8 mouse cellular contexts compared by ENCODE assay signal in the genomic region with DNA sequence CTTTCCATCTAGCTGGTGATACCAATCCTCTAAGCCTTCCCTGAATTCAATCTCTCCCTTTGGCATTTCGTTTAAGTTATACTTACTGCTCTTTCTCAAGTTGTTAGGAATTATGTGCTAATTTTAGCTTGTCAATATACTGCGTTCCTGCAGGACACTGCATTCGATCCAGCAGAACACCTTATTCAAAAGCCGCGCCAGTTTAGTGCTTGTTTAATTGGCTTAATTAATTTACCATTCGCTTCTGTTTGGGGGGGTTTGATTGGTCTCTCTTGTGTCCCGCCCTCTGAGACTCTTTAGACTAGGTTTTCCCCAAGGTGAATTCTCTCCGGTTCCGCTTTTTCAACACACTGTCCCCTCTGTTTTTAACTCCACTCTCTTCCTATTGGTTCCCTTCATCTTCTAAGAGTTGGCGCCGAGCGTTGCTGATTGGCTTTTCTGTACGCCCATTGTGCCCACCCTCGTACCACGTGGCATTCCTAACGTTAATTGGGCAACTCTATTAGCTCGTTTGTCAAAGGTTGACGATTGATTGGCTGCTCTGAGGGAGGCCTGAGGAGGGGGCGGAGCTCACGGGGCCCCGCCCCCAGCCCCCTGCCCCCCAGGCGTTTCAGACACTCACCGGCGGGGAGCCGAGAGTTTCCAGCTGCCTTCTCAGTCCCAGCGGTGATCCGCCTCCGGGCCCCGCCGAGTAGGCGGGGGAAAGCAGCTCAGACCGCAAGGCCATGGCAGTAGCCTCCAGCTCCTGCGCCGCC. TPM values are rescaled to one million over a fixed set of nuclear protein-coding genes. Genes with fewer than 3 reads are reported as not detected.
DNase-seq lines count a peak whose midpoint lies in the region; ATAC-seq and TF ChIP-seq lines count a peak whose summit lies in the region.

A gene (plus strand): TSS at position 606 of the 755 bp plus-strand sequence.

- H3K36me3 ChIP-seq in hindbrain, embryonic 10.5 days, result peaks cover 11% of the 10 kb centered on the region
- no peaks in the 10 kb centered on the region for H3K36me3 ChIP-seq in lung, postnatal 0 days (ENCODE audit: insufficient read depth, low read length)

- H3K27me3 ChIP-seq in hindbrain, embryonic 10.5 days (ENCODE audit: insufficient read depth, poor library complexity, severe bottlenecking), result peaks cover 14% of the 10 kb centered on the region
- H3K27me3 ChIP-seq in lung, postnatal 0 days (replicated peaks; ENCODE audit: insufficient read depth, low read length), result no peaks in the 10 kb centered on the region

- peak within 1 kb of the TSS; percentile 87 for H3K27ac ChIP-seq in hindbrain, embryonic 10.5 days
- H3K27ac ChIP-seq in lung, postnatal 0 days (ENCODE audit: low read length), result peak within 1 kb of the TSS; percentile 85

- H3K4me2 ChIP-seq in lung, postnatal 0 days (replicated peaks; ENCODE audit: low read depth, low read length), result peak within 1 kb of the TSS; percentile 84

- H3K9me3 ChIP-seq in hindbrain, embryonic 10.5 days, result no peaks in the 10 kb centered on the region
- H3K9me3 ChIP-seq in lung, postnatal 0 days (ENCODE audit: low read length), result no peaks in the 10 kb centered on the region

- ATAC-seq in frontal cortex, adult (ENCODE audit: low TSS enrichment), result peak; percentile 97
- peak; percentile 98 for ATAC-seq in lung, postnatal 0 days

- H3K4me3 ChIP-seq in hindbrain, embryonic 10.5 days, result peak within 1 kb of the TSS; percentile 73
- peak within 1 kb of the TSS; percentile 73 for H3K4me3 ChIP-seq in lung, postnatal 0 days (ENCODE audit: low read depth, low read length)

- no peak for TF ChIP-seq CTCF in lung, postnatal 0 days (IDR thresholded peaks at IDR 0.05)

- TF ChIP-seq EP300 in lung, postnatal 0 days (IDR thresholded peaks at IDR 0.05), result no peak

- WGBS in hindbrain, embryonic 10.5 days, result 1% methylated on average over 33 of the region's 34 CpGs
- under 1% methylated on average over 33 of the region's 34 CpGs for WGBS in lung, postnatal 0 days

- H3K4me1 ChIP-seq in hindbrain, embryonic 10.5 days (replicated peaks), result peaks cover 14% of the 10 kb centered on the region
- H3K4me1 ChIP-seq in lung, postnatal 0 days (ENCODE audit: insufficient read depth, low read depth, low read length), result no peaks in the 10 kb centered on the region

- H3K9ac ChIP-seq in lung, postnatal 0 days (replicated peaks; ENCODE audit: low read depth), result peak within 1 kb of the TSS; percentile 65

- DNase-seq in MN1 (ENCODE audit: low spot score), result peak; percentile 92
- peak; percentile 97 for DNase-seq in cerebellum, adult 9-10 months
- DNase-seq in hindbrain, embryonic 10.5 days (ENCODE audit: low spot score), result peak; percentile 94
- DNase-seq in layer of hippocampus, adult 9-11 months, result peak; percentile 98
- peak; percentile 99 for DNase-seq in lung, postnatal 0 days (ENCODE audit: low spot score)
- DNase-seq in ovary, postnatal 14 days (ENCODE audit: low spot score), result peak; percentile 69
- DNase-seq in thymus, postnatal 14 days, result peak; percentile 92

RNA-seq across cellular contexts. Expression of the gene that starts here (rescaled TPM):
- 7.7 and 8.1 TPM in 2 replicates for polyA plus RNA-seq in hindbrain, embryonic 10.5 days (2016; fragmentation: Nextera tagmentation; extraction: Ambion mirVana)
- polyA plus RNA-seq in lung, postnatal 0 days (2015; fragmentation: Nextera tagmentation; extraction: Ambion mirVana), result 4.0 and 4.3 TPM in 2 replicates

Comparison
In these comparisons a context has a peak if more than half of its experiments do, and no peak if none do; other contexts are left out.
1. Peak in every context shown above with its lines: DNase-seq, ATAC-seq, H3K4me3 ChIP-seq and H3K27ac ChIP-seq.